Mouse (Mus musculus) telencephalon, adult 2 months (tissue): ENCODE data around the gene Bmt2.
A peak's percentile ranks its signal among the peaks of the same experiment; 100 is the strongest.

Source experiments
- DNase-seq: peaks from one replicate; pipeline ENCODE4 v3.0.0-alpha.2; 2011; ENCODE audit warnings: low read depth, low spot score

Gene Bmt2

DNA sequence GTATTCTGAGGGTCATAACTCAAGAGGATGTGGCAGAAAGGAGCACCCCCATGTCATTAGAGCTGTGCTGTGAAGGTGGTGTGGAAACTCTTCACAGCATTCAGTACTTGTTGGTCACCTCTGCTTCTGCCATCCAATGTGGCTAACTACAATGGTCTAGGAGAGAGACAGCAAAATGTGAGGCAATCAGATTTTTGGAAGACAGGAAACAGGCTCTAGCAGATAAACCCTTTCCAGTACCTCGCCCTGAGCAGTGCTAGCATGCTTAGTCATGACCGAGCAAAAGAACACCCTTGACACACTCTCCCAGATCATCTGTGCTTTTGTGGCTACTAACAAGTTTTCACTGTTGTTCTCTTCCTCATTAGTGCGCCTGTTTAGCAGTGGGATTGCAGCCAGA is 60.7 kb downstream of the Bmt2 start:
- no peak for DNase-seq

- no peak for DNase-seq
Measured at GRCm38 (mm10) chr6:13614568-13614967, 63.2 kb downstream of the Bmt2 start.

GRCm38 (mm10) chr6:13613671-13614070 is 64.1 kb downstream of the Bmt2 start:
- DNase-seq = no peak

- no peak for DNase-seq
Measured at GRCm38 (mm10) chr6:13610869-13611268, 66.9 kb downstream of the Bmt2 start.

GRCm38 (mm10) chr6:13609353-13610140 is 68.2 kb downstream of the Bmt2 start:
- DNase-seq = no peak

- DNase-seq = peak; percentile 83
Measured at GRCm38 (mm10) chr6:13607621-13608493, 69.9 kb downstream of the Bmt2 start, which contains the start of gene Tmem168. Gene Tmem168, minus strand, starts transcription at chr6:13608100.

DNA sequence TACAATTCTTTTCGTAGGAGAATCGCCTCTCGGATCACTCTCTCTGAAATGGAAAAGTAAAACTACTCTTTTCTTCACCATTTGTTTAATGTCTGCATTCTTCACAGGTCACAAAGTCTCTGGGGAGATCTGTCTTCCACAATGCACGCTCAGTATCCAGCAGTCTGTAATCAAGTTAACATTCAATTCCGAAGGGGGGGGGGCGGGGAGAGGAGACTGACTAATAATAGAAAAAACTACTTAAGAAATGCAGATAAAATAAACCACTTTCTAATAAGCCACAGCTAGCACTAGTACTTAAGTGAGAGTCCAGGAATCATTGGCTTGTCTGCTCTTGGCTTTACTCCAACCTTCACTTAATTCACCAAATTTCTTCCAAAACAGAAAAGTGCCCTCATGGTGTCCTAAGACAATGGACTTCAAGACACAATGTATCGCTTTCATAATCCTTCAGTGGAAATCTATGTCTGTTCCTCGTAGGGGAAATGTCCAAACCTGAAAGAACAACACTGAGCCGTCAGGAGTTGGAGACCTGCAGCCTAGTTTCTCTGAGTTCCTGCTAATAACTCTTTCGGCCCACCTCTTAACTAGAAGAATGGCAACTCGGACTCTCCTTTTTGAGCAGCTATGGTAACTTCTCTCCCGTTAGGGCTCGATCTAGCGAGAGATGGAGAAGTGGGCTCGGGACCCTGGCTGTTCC is 70.7 kb downstream of the Bmt2 start:
- DNase-seq = no peak

DNA sequence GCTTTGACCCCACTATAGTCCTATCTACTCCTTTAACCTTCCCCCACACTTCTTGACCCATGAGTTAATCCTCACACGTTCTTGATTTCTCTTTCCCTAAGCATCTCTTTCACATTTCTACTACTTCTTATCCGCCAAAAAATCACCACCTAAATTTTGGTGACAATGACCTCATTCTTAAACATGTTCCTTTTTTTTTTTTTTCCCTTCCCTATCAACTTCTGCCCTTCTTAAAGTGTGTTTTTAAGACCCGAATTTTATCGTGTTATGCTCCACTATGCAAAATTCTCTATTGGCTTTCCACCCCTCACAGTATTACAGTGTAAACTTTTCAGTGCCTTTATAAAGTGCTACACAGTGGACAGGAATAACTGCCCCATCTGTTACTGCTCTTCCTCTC is 71.4 kb downstream of the Bmt2 start:
- no peak for DNase-seq

GRCm38 (mm10) chr6:13603134-13603533 is 74.6 kb downstream of the Bmt2 start:
- DNase-seq = no peak

DNA sequence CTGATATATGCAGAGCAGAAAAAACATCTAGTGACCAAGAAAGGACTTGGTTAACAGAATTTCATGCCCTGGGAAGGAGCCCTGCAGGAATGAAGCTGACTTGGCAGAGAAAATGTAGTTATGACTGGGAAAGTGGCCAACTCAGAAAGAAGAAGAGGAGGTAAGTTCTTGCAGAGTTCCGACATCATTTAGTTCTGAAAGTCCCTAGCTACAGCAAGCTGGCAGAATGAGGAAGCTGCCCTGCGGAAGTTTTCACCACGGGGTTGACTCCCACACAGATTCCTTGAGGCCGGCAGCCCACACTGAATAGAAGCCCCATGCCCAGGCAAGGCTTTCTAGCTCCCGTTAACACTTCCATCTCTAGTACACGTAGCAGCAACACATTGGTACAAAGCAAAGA is 76.2 kb downstream of the Bmt2 start:
- DNase-seq = peak; percentile 79

DNA sequence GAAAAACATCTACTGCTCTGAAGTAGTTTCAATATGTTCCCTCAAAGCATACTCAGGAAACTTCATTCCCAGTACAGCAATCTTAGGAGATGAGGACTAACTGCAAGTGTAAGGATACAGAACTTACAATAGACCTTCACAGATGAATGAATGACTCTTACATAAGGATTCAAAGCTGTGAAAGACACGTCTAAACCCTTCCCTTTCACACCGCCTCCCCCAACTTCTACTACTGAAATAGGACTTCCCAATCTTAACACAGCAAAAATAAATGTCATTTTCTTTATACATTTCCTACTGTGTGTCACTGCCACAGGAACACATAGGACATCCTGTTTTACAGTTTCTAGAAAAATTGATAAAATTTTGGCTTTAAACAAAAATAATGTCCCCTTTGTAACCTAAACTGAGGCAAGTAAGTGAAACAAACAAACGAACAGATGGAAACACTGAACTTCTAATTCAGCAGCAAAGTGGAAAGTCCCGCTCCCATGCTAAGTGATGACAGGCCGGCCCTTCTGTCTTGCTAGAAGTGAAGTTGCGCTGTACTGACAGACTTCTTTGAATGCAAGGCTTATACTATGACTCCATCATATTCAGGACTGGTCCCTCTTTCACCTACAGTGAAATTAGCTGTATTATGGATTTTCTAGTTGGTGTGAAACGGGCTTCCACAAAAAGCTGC is 79.4 kb downstream of the Bmt2 start:
- DNase-seq = peak; percentile 73

DNA sequence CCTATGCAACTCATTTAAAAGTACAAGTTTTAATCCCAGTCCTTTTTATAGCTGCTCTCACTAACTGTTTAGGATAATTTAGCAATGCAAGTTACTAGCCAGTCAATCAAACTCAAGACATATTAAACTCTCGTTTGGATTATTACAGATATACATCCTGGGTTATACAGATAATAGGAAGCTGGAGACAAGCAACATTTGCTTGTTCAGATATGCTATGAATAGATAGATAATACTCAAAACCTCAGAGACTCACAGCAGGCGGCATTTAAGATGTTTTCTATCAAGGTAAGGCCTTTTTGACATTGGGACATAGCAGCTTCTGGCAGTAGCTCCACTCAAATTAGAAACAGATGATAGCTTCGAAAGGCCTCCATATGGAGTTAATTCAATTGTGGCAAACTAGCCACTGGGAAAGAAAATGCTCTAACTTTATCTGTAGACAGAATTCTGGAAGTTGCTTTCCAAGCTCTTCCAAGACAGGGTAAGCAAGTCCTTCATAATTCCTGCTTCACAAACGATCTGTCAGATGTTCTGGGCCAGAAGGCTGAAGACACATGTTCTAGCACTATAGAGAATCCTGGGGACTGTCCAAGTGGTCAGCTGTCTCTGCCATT is 84.9 kb downstream of the Bmt2 start:
- no peak for DNase-seq

- no peak for DNase-seq
Measured at GRCm38 (mm10) chr6:13586560-13586959, 91.2 kb downstream of the Bmt2 start.

DNA sequence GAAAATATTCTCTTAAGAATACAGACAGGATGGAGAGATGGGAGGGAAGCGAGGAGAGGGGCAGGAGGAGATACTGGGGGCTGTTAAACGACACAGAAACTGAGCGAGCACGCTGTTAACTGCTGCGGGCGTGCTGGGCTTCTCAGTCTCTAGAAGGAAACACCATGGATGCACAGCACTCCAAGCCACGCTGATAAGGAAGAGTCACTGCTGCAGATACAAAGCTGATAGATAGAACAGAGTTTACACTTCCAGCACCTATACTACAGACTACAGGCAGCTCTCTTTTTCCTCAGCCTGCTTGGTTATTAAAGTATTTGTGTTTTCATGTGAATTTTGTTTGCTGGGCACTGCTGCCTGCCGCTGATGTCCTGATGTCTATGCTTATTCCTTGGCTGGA is 91.6 kb downstream of the Bmt2 start:
- no peak for DNase-seq

- no peak for DNase-seq
Measured at GRCm38 (mm10) chr6:13584788-13585187, 93.0 kb downstream of the Bmt2 start.

- DNase-seq = no peak
Measured at GRCm38 (mm10) chr6:13582075-13582474, 95.7 kb downstream of the Bmt2 start.
